ENCODE assay signal across 8 mouse cellular contexts in genomic region chr12:28649141-28650110, GRCm38 (mm10). TPM values are rescaled to one million over a fixed set of nuclear protein-coding genes. Genes with fewer than 3 reads are reported as not detected.
DNase-seq lines count a peak whose midpoint lies in the region; ATAC-seq lines count a peak whose summit lies in the region.

Gene Rnaseh1, plus strand, starts transcription at chr12:28649602.

- DNase-seq in CD4-positive helper T cell, adult 2 months (ENCODE audit: low read depth, low spot score): peak; percentile 91
- DNase-seq in brain, embryonic 18.5 days (ENCODE audit: low read depth, low spot score): peak; percentile 81
- peak; percentile 91 for DNase-seq in liver
- peak; percentile 68 to 86 for DNase-seq in monocyte, adult 2 months (ENCODE audit: low read depth in 1 of 2, low spot score in 2 of 2)
- DNase-seq in spleen, postnatal 14 days (ENCODE audit: low spot score in 2 of 2): peak; percentile 79 to 85

- 2% methylated on average over 52 of the region's 52 CpGs for WGBS in heart, embryonic 11.5 days (ENCODE audit: insufficient replicate concordance)
- 2% methylated on average over 52 of the region's 52 CpGs for WGBS in kidney, embryonic 16.5 days

- H3K27me3 ChIP-seq in erythroblast, embryonic 14.5 days (ENCODE audit: control insufficient read depth): no peaks in the 10 kb centered on the region; the same call in 1 of the 2 replicates
- no peaks in the 10 kb centered on the region for H3K27me3 ChIP-seq in heart, embryonic 11.5 days (ENCODE audit: control insufficient read depth, insufficient read depth, low read length)
- no peaks in the 10 kb centered on the region for H3K27me3 ChIP-seq in kidney, embryonic 16.5 days (ENCODE audit: insufficient read depth, low read length)

- H3K9ac ChIP-seq in heart, embryonic 11.5 days (ENCODE audit: low read depth, low read length): peak within 1 kb of the TSS; percentile 85
- H3K9ac ChIP-seq in kidney, embryonic 16.5 days (replicated peaks; ENCODE audit: low read length): peak within 1 kb of the TSS; percentile 82

- H3K4me2 ChIP-seq in heart, embryonic 11.5 days: peak within 1 kb of the TSS; percentile 88
- peak within 1 kb of the TSS; percentile 82 for H3K4me2 ChIP-seq in kidney, embryonic 16.5 days (replicated peaks; ENCODE audit: low read depth, low read length)

- peak within 1 kb of the TSS; percentile 73 for H3K4me3 ChIP-seq in erythroblast, embryonic 14.5 days (replicated peaks)
- H3K4me3 ChIP-seq in heart, embryonic 11.5 days (ENCODE audit: low read depth, low read length): peak within 1 kb of the TSS; percentile 71
- peak within 1 kb of the TSS; percentile 95 for H3K4me3 ChIP-seq in kidney, embryonic 16.5 days (ENCODE audit: low read length)

- H3K4me1 ChIP-seq in erythroblast, embryonic 14.5 days (ENCODE audit: control insufficient read depth): peaks cover 19% of the 10 kb centered on the region
- peaks cover 5% of the 10 kb centered on the region for H3K4me1 ChIP-seq in heart, embryonic 11.5 days (ENCODE audit: control insufficient read depth, insufficient read depth, low read length)
- peaks cover 6% of the 10 kb centered on the region for H3K4me1 ChIP-seq in kidney, embryonic 16.5 days (ENCODE audit: insufficient read depth, low read length)

- no peaks in the 10 kb centered on the region for H3K9me3 ChIP-seq in erythroblast, embryonic 14.5 days (ENCODE audit: control insufficient read depth, low read length)
- H3K9me3 ChIP-seq in heart, embryonic 11.5 days (replicated peaks; ENCODE audit: control insufficient read depth, low read length): no peaks in the 10 kb centered on the region
- H3K9me3 ChIP-seq in kidney, embryonic 16.5 days (ENCODE audit: low read length): no peaks in the 10 kb centered on the region

- 0 out of 2 replicates have a peak within 1 kb of the TSS, but pooled peaks have one; percentile 17 for H3K27ac ChIP-seq in heart, embryonic 11.5 days (ENCODE audit: low read depth, low read length)
- peak within 1 kb of the TSS; percentile 67; the same call in 1 of the 2 replicates for H3K27ac ChIP-seq in kidney, embryonic 16.5 days (ENCODE audit: low read length)

- peak; percentile 83 for ATAC-seq in heart, embryonic 11.5 days (replicated peaks; ENCODE audit: insufficient number of reproducible peaks, low FRiP score, low TSS enrichment)
- ATAC-seq in kidney, embryonic 16.5 days (ENCODE audit: low FRiP score, low TSS enrichment): peak; percentile 97

- peaks cover 24% of the 10 kb centered on the region for H3K36me3 ChIP-seq in erythroblast, embryonic 14.5 days (ENCODE audit: control insufficient read depth)
- H3K36me3 ChIP-seq in heart, embryonic 11.5 days (ENCODE audit: control insufficient read depth, insufficient read depth, low read length): peaks cover 4% of the 10 kb centered on the region; the same call in 1 of the 2 replicates
- H3K36me3 ChIP-seq in kidney, embryonic 16.5 days (ENCODE audit: insufficient read depth, low read length): peaks cover 8% of the 10 kb centered on the region; the same call in 1 of the 2 replicates

RNA-seq across cellular contexts. Expression of gene Rnaseh1, which starts in this region (rescaled TPM):
- 0.33 and 0.76 TPM in 2 replicates for polyA plus RNA-seq in erythroblast, embryonic 14.5 days (2012)
- polyA plus RNA-seq in heart, embryonic 11.5 days (2014; fragmentation: Nextera tagmentation; extraction: Ambion mirVana): 18.1 and 20.2 TPM in 2 replicates
- 34.7 and 39.3 TPM in 2 replicates for polyA plus RNA-seq in kidney, embryonic 16.5 days (2015; fragmentation: Nextera tagmentation; extraction: Ambion mirVana)

Comparison
In these comparisons a context has a peak if more than half of its experiments do, and no peak if none do; other contexts are left out.
1. Peak in every context shown above with its lines: DNase-seq, ATAC-seq, H3K4me3 ChIP-seq and H3K27ac ChIP-seq.
2. RNA of gene Rnaseh1 (polyA plus RNA-seq): 34.7 to 39.3 TPM in kidney, embryonic 16.5 days and 18.1 to 20.2 TPM in heart, embryonic 11.5 days; 0.33 to 0.76 TPM in erythroblast, embryonic 14.5 days; every median in the first group is over 10 times any median in the second.